28 mouse cellular contexts compared by ENCODE assay signal in genomic region chr17:78327187-78327586, GRCm38 (mm10).
DNase-seq lines count a peak whose midpoint lies in the region; ATAC-seq and TF ChIP-seq lines count a peak whose summit lies in the region.
"Had no signal": no experiment of that assay in that cellular context is flagged by ENCODE, and none has a peak within 500 bp of the region (broad histone marks: within the 10 kb centered on the region; RNA-seq: fewer than 3 reads in every experiment).

No protein-coding gene starts in this region.

- TF ChIP-seq POLR2A in heart, adult 2 months (IDR thresholded peaks at IDR 0.05; ENCODE audit: insufficient read depth, low read depth, low read length), result no peak
- TF ChIP-seq POLR2A in MEL (IDR thresholded peaks at IDR 0.05; ENCODE audit: control insufficient read depth in 1 of 2, insufficient read depth in 1 of 2, low read depth in 1 of 2, low read length in 2 of 2, poor library complexity in 1 of 2), result no peak

- intact Hi-C loops in heart, adult 2 months (cut with DNase I), result loop anchor here (5.0 kb wide), 1 partner anchor 35 kb away; no protein-coding TSS in a partner anchor
- intact Hi-C loops in heart, postnatal 36 days (cut with DNase I), result loop anchor here (5.0 kb wide), 1 partner anchor 35 kb away; no protein-coding TSS in a partner anchor

- WGBS in heart, adult 2 months, result 51% methylated on average over 4 of the region's 4 CpGs
- 17% methylated on average over 4 of the region's 4 CpGs for WGBS in liver, embryonic 12.5 days (ENCODE audit: insufficient replicate concordance)
- 44% methylated on average over 4 of the region's 4 CpGs for whole genome bisulfite sequencing in liver, postnatal 0 days (ENCODE audit: insufficient replicate concordance)
- WGBS in hindbrain, embryonic 10.5 days, result 82% methylated on average over 4 of the region's 4 CpGs

- DNase-seq in heart, adult 2 months, result peak in 1 of 2 experiments; percentile 3
- no peak for DNase-seq in heart, postnatal 36 days
- DNase-seq in MEL (ENCODE audit: low read depth, low spot score), result peak; percentile 17
- DNase-seq in liver, postnatal 0 days, result no peak
- DNase-seq in left cerebral cortex, adult 11 months (ENCODE audit: low spot score), result no peak
- DNase-seq in hindbrain, embryonic 10.5 days (ENCODE audit: low spot score), result no peak
- no peak for DNase-seq in layer of hippocampus, adult 2 months (ENCODE audit: low spot score in 2 of 2)
- DNase-seq: adrenal gland, postnatal 36 days; cerebellum, adult 18-20 months; cerebellum, postnatal 14 days; gastrocnemius, postnatal 36 days; heart, adult 18-20 months; heart, postnatal 10 days; kidney, adult 8-10 months; kidney, postnatal 10 days; layer of hippocampus, adult 9-11 months; midbrain, embryonic 14.5 days; retina, postnatal 1 day; right cerebral cortex, postnatal 14 days; thymus, postnatal 25 days had no signal

- peak overlapping the region; percentile 23 for H3K4me2 ChIP-seq in liver, embryonic 12.5 days
- no peak overlapping the region for H3K4me2 ChIP-seq in liver, postnatal 0 days (ENCODE audit: low read depth, low read length)
- H3K4me2 ChIP-seq: forebrain, embryonic 12.5 days; heart, embryonic 12.5 days; hindbrain, embryonic 13.5 days; limb, embryonic 13.5 days; lung, embryonic 14.5 days; stomach, embryonic 15.5 days had no signal

- peak; percentile 53 for ATAC-seq in liver, embryonic 12.5 days
- no peak for ATAC-seq in liver, postnatal 0 days
- ATAC-seq: intestine, embryonic 16.5 days had no signal

- H3K36me3 ChIP-seq in heart, adult 2 months (ENCODE audit: control insufficient read depth, insufficient read depth, low read length), result peaks cover 20% of the 10 kb centered on the region
- H3K36me3 ChIP-seq in MEL (ENCODE audit: control insufficient read depth in 1 of 2, insufficient read depth in 2 of 2, low read length in 2 of 2), result peaks cover 0 to 16% of the 10 kb centered on the region in 2 experiments; a peak in 2 of 4 replicates
- no peaks in the 10 kb centered on the region for H3K36me3 ChIP-seq in liver, embryonic 12.5 days
- H3K36me3 ChIP-seq in liver, postnatal 0 days (replicated peaks; ENCODE audit: insufficient read depth, low read length), result no peaks in the 10 kb centered on the region
- peaks cover 7% of the 10 kb centered on the region; the same call in 1 of the 2 replicates for H3K36me3 ChIP-seq in hindbrain, embryonic 10.5 days
- H3K36me3 ChIP-seq: forebrain, embryonic 12.5 days; heart, embryonic 12.5 days; hindbrain, embryonic 13.5 days; stomach, embryonic 15.5 days had no signal

- no peaks in the 10 kb centered on the region; the same call in 1 of the 2 replicates for H3K79me2 ChIP-seq in heart, adult 2 months (replicated peaks; ENCODE audit: control insufficient read depth, insufficient read depth, low read length)
- no peaks in the 10 kb centered on the region for H3K79me2 ChIP-seq in MEL (ENCODE audit: control insufficient read depth, insufficient read depth, low read length, poor library complexity)

- peaks cover 15% of the 10 kb centered on the region for H3K4me1 ChIP-seq in heart, adult 2 months (ENCODE audit: control insufficient read depth, insufficient read depth, low read length)
- H3K4me1 ChIP-seq in MEL (ENCODE audit: control insufficient read depth in 1 of 2, insufficient read depth in 2 of 2, low read length in 2 of 2), result peaks cover 7 to 21% of the 10 kb centered on the region in 2 experiments; a peak in 3 of 4 replicates
- peaks cover 68% of the 10 kb centered on the region for H3K4me1 ChIP-seq in liver, embryonic 12.5 days
- peaks cover 8% of the 10 kb centered on the region for H3K4me1 ChIP-seq in liver, postnatal 0 days (ENCODE audit: insufficient read depth)
- H3K4me1 ChIP-seq in hindbrain, embryonic 10.5 days (replicated peaks), result peaks cover 18% of the 10 kb centered on the region

- no peak for TF ChIP-seq EP300 in heart, adult 2 months (IDR thresholded peaks at IDR 0.05; ENCODE audit: insufficient read depth, low read depth, low read length)
- peak; percentile 50 to 56; a peak in 2 of 4 replicates for TF ChIP-seq EP300 in MEL (IDR thresholded peaks at IDR 0.05; ENCODE audit: low read depth in 1 of 2, low read length in 2 of 2)
- TF ChIP-seq EP300 in liver, postnatal 0 days (IDR thresholded peaks at IDR 0.05; ENCODE audit: low read depth), result no peak

- no peaks in the 10 kb centered on the region for H3K9me3 ChIP-seq in MEL (replicated peaks; ENCODE audit: insufficient read depth, low read length)
- no peaks in the 10 kb centered on the region for H3K9me3 ChIP-seq in liver, embryonic 12.5 days (replicated peaks)
- no peaks in the 10 kb centered on the region for H3K9me3 ChIP-seq in liver, postnatal 0 days (ENCODE audit: low read length)
- no peaks in the 10 kb centered on the region for H3K9me3 ChIP-seq in hindbrain, embryonic 10.5 days
- H3K9me3 ChIP-seq: heart, embryonic 12.5 days; hindbrain, embryonic 13.5 days; limb, embryonic 13.5 days; stomach, embryonic 15.5 days had no signal

- 0 out of 2 replicates have a peak overlapping the region, but pooled peaks have one; percentile 4 for H3K27ac ChIP-seq in heart, adult 2 months
- H3K27ac ChIP-seq in MEL (ENCODE audit: control insufficient read depth, low read depth, low read length), result 0 out of 2 replicates have a peak overlapping the region, but pooled peaks have one; percentile 16
- H3K27ac ChIP-seq in liver, embryonic 12.5 days, result peak overlapping the region; percentile 75
- H3K27ac ChIP-seq in liver, postnatal 0 days (ENCODE audit: low read depth), result 0 out of 2 replicates have a peak overlapping the region, but pooled peaks have one; percentile 6
- H3K27ac ChIP-seq in hindbrain, embryonic 10.5 days, result no peak overlapping the region
- H3K27ac ChIP-seq in layer of hippocampus, adult 2 months, result no peak overlapping the region
- H3K27ac ChIP-seq: forebrain, embryonic 12.5 days; hindbrain, embryonic 13.5 days; limb, embryonic 13.5 days; stomach, embryonic 15.5 days had no signal

- H3K9ac ChIP-seq in heart, adult 2 months (ENCODE audit: low read depth, low read length), result no peak overlapping the region
- H3K9ac ChIP-seq in MEL (ENCODE audit: control insufficient read depth, low read depth, low read length, poor library complexity, severe bottlenecking), result no peak overlapping the region
- peak overlapping the region; percentile 27; the same call in 1 of the 2 replicates for H3K9ac ChIP-seq in liver, embryonic 12.5 days
- H3K9ac ChIP-seq in liver, postnatal 0 days (replicated peaks), result no peak overlapping the region
- H3K9ac ChIP-seq: forebrain, embryonic 12.5 days; heart, embryonic 12.5 days; hindbrain, embryonic 13.5 days; limb, embryonic 13.5 days; lung, embryonic 14.5 days; stomach, embryonic 15.5 days had no signal

- no peak for TF ChIP-seq CTCF in heart, adult 2 months (IDR thresholded peaks at IDR 0.05)
- TF ChIP-seq CTCF in MEL (IDR thresholded peaks at IDR 0.05 in 2 of 3, conservative IDR thresholded peaks at IDR 0.05 in 1 of 3; ENCODE audit: control insufficient read depth in 1 of 3, insufficient read depth in 1 of 3, low read depth in 2 of 3, low read length in 3 of 3, poor library complexity in 1 of 3, severe bottlenecking in 1 of 3), result no peak
- TF ChIP-seq CTCF in liver, postnatal 0 days (IDR thresholded peaks at IDR 0.05; ENCODE audit: low read depth), result no peak
- no peak for TF ChIP-seq CTCF in layer of hippocampus, adult 2 months (conservative IDR thresholded peaks at IDR 0.05)

- H3K4me3 ChIP-seq in heart, adult 2 months, result no peak overlapping the region
- H3K4me3 ChIP-seq in MEL (ENCODE audit: control insufficient read depth in 1 of 2, insufficient read depth in 1 of 2, low read depth in 2 of 2, low read length in 2 of 2), result no peak overlapping the region
- H3K4me3 ChIP-seq in liver, embryonic 12.5 days, result no peak overlapping the region
- H3K4me3 ChIP-seq in liver, postnatal 0 days (ENCODE audit: low read depth, low read length), result no peak overlapping the region
- no peak overlapping the region for H3K4me3 ChIP-seq in hindbrain, embryonic 10.5 days
- H3K4me3 ChIP-seq in layer of hippocampus, adult 2 months, result no peak overlapping the region
- H3K4me3 ChIP-seq: forebrain, embryonic 12.5 days; heart, embryonic 12.5 days; hindbrain, embryonic 13.5 days; limb, embryonic 13.5 days; stomach, embryonic 15.5 days had no signal

- TF ChIP-seq RAD21 in MEL (IDR thresholded peaks at IDR 0.05; ENCODE audit: low read depth, low read length), result no peak

- H3K27me3 ChIP-seq in heart, adult 2 months (ENCODE audit: control insufficient read depth, insufficient read depth, low read length), result no peaks in the 10 kb centered on the region
- H3K27me3 ChIP-seq in MEL (ENCODE audit: control insufficient read depth in 1 of 2, insufficient read depth in 2 of 2, low read length in 2 of 2), result no peaks in the 10 kb centered on the region
- no peaks in the 10 kb centered on the region for H3K27me3 ChIP-seq in liver, embryonic 12.5 days (replicated peaks)
- no peaks in the 10 kb centered on the region for H3K27me3 ChIP-seq in liver, postnatal 0 days (ENCODE audit: insufficient read depth, low read length)
- H3K27me3 ChIP-seq in hindbrain, embryonic 10.5 days (ENCODE audit: insufficient read depth, poor library complexity, severe bottlenecking), result no peaks in the 10 kb centered on the region
- H3K27me3 ChIP-seq: forebrain, embryonic 12.5 days; hindbrain, embryonic 13.5 days; limb, embryonic 13.5 days; stomach, embryonic 15.5 days had no signal

TF ChIP-seq in MEL, 35 proteins besides CTCF, POLR2A, EP300 and RAD21 (continues in another document):
- no peak for TF ChIP-seq MEF2A (IDR thresholded peaks at IDR 0.05; ENCODE audit: extremely low read depth, insufficient replicate concordance, low read depth, low read length, poor library complexity, severe bottlenecking)
- peak; percentile 30; the same call in 1 of the 2 replicates for TF ChIP-seq TCF12 (IDR thresholded peaks at IDR 0.05; ENCODE audit: low read depth, low read length)
- no peak for TF ChIP-seq ZKSCAN1 (IDR thresholded peaks at IDR 0.05; ENCODE audit: low read depth, low read length)
- no peak for TF ChIP-seq MAZ (IDR thresholded peaks at IDR 0.05; ENCODE audit: low read depth, low read length)
- no peak for TF ChIP-seq MAX (IDR thresholded peaks at IDR 0.05; ENCODE audit: low read length)
- TF ChIP-seq MYB (IDR thresholded peaks at IDR 0.05; ENCODE audit: low read depth, low read length), result no peak
- no peak for TF ChIP-seq USF1 (IDR thresholded peaks at IDR 0.05; ENCODE audit: low read depth, low read length)
- TF ChIP-seq ETS1 (IDR thresholded peaks at IDR 0.05; ENCODE audit: low read depth, low read length), result peak; percentile 63; the same call in 1 of the 2 replicates
- no peak for TF ChIP-seq TAL1 (IDR thresholded peaks at IDR 0.05; ENCODE audit: low read length)
- no peak for TF ChIP-seq CHD1 (IDR thresholded peaks at IDR 0.05; ENCODE audit: low read depth, low read length)
- TF ChIP-seq ELF1 (IDR thresholded peaks at IDR 0.05; ENCODE audit: low read depth, low read length), result no peak
- peak; percentile 45 for TF ChIP-seq GATA1 (IDR thresholded peaks at IDR 0.05; ENCODE audit: low read depth, low read length)
- TF ChIP-seq BHLHE40 (IDR thresholded peaks at IDR 0.05; ENCODE audit: borderline replicate concordance, low read depth, low read length), result no peak
- no peak for TF ChIP-seq HCFC1 (IDR thresholded peaks at IDR 0.05; ENCODE audit: low read depth, low read length)
- no peak for TF ChIP-seq ZC3H11A (IDR thresholded peaks at IDR 0.05; ENCODE audit: low read depth, low read length)

Comparison
In these comparisons a context has a peak if more than half of its experiments do, and no peak if none do; other contexts are left out.
1. H3K27ac ChIP-seq: peak in heart, adult 2 months (single experiment), MEL (single experiment), liver, embryonic 12.5 days (single experiment) and liver, postnatal 0 days (single experiment); none in hindbrain, embryonic 10.5 days (single experiment) and layer of hippocampus, adult 2 months (single experiment).